Mouse (Mus musculus): ENCODE data around the gene Eif5. TPM values are rescaled to one million over a fixed set of nuclear protein-coding genes. Genes with fewer than 3 reads are reported as not detected.
"Not testable (repeated sequence)": the region's sequence is repeated elsewhere in the genome, so short reads cannot be mapped to it uniquely, and the experiment has no call there.

Gene Eif5
- total RNA-seq (2021) = 100 to 1,000 TPM; 237 to 261 TPM
- long read RNA-seq, experiment 1, full-length matches to known transcripts = 416 of 515 reads
- long read RNA-seq, experiment 1, partial matches to known transcripts = 63 of 515 reads
- long read RNA-seq, experiment 1, other reads (novel, unspliced or antisense) = 36 of 515 reads
- long read RNA-seq, experiment 2, full-length matches to known transcripts = 308 of 382 reads
- long read RNA-seq, experiment 2, partial matches to known transcripts = 48 of 382 reads
- long read RNA-seq, experiment 2, other reads (novel, unspliced or antisense) = 26 of 382 reads

GRCm38 (mm10) chr12:111537796-111538291, at the start of gene Eif5:
TSS of gene Eif5 (plus strand) at chr12:111538016.
- intact Hi-C loops (cut with DNase I) = loop anchor here (2.0 to 5.0 kb wide), 2 partner anchors 37 to 109 kb away; partner anchors contain the start of gene Mark3
- peak; percentile 99 for DNase-seq (ENCODE audit: low spot score in 2 of 2)

DNA sequence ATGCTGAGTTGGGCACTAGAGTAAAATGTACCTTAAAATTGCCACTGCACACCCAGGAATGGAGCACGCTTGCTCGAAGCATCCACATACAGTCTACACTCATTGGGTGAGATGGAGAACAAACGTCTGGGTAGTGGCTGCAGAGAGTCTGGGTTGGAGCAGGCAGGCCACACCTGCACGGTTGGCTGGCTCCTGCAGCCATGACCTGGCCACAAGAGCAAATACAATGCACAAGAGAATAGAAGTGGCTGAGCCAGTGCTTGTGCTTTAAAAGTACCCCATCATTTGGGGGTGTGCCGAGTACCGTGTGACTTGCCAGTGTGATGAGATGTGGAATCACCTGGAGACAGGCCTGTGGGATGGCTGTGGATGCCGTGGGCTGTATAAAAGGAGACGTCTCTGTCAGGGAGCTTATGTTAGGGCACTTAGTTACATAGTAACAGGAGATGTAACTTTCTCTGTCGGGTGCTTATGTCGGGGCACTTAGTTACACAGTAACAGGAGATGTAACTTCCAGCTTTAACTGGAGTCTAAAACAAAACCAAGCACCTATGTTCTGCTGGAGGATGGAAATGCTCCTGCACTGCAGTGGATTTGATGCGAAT, 48.5 kb upstream of the Eif5 start:
- intact Hi-C loops (cut with DNase I) = no loop called here
- DNase-seq (ENCODE audit: low spot score in 2 of 2) = no peak

GRCm38 (mm10) chr12:111494931-111495330, 42.9 kb upstream of the Eif5 start:
- intact Hi-C loops (cut with DNase I) = no loop called here
- DNase-seq (ENCODE audit: low spot score in 2 of 2) = no peak

- DNase-seq (ENCODE audit: low spot score in 2 of 2) = no peak
- intact Hi-C loops (cut with DNase I) = no loop called here
Measured at GRCm38 (mm10) chr12:111497076-111497475, 40.7 kb upstream of the Eif5 start.

GRCm38 (mm10) chr12:111499617-111500016, 38.2 kb upstream of the Eif5 start:
- DNase-seq (ENCODE audit: low spot score in 2 of 2) = no peak
- intact Hi-C loops (cut with DNase I) = loop anchor here (5.0 kb wide), 1 partner anchor 72 kb away; no protein-coding TSS in a partner anchor

DNA sequence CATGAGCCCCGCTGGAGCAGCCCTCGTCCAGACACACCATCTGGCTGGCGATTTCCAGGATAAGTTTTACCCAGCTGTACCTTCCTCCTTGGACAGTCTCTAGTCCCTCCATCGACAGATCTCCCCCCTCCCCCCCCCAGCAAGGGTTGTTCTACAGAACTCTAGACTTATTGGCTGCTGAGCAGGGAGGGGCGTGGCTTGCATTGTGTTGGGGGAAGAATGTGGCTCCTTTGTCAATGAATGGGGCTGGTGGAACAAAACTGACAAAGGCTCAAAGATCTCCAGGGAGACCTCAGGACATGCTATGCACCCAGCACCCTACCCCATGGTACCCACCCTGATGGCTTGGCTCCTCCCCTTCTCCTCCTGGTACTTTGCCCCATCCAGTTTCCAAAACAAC, 37.1 kb upstream of the Eif5 start:
- intact Hi-C loops (cut with DNase I) = loop anchor here (5.0 kb wide), 1 partner anchor 73 kb away; no protein-coding TSS in a partner anchor
- DNase-seq (ENCODE audit: low spot score in 2 of 2) = no peak

DNA sequence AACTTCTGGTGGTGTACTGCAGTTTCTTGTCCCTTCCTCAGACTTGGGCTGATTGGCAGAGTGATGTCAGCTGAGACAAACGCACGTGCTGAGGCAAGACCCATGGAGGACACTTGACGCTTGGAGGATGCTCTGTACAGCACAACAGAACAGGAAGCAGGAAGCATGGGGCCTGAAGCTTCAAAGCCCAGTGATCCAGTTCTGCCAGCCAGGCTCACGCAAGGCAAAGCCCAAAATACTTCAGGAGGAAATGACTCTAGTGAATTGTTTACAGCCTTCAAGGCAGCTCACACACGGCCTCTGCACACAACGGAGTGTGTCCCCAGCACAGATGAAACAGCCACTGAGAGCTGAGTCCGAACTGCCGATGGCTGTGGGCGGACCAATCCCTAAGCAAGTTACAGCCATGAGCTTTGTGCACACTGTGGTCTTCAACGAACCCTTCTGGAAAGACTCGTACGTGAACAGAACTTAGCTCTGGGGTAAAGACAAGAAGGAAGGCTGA, 34.7 kb upstream of the Eif5 start:
- intact Hi-C loops (cut with DNase I) = loop anchor here (5.0 kb wide), 1 partner anchor 76 kb away; no protein-coding TSS in a partner anchor

GRCm38 (mm10) chr12:111503571-111503970, 34.2 kb upstream of the Eif5 start:
- DNase-seq (ENCODE audit: low spot score in 2 of 2) = no peak
- intact Hi-C loops (cut with DNase I) = loop anchor here (5.0 kb wide), 1 partner anchor 76 kb away; no protein-coding TSS in a partner anchor

More for the DNA sequence above, 34.7 kb upstream of the Eif5 start:
- DNase-seq (ENCODE audit: low spot score in 2 of 2) = no peak

GRCm38 (mm10) chr12:111504904-111505303, 32.9 kb upstream of the Eif5 start:
- intact Hi-C loops (cut with DNase I) = loop anchor here (5.0 kb wide), 1 partner anchor 78 kb away; no protein-coding TSS in a partner anchor
- peak; percentile 96 for DNase-seq (ENCODE audit: low spot score in 2 of 2)

- DNase-seq (ENCODE audit: low spot score in 2 of 2) = no peak
- intact Hi-C loops (cut with DNase I) = no loop called here
Measured at GRCm38 (mm10) chr12:111507001-111507400, 30.8 kb upstream of the Eif5 start.

DNA sequence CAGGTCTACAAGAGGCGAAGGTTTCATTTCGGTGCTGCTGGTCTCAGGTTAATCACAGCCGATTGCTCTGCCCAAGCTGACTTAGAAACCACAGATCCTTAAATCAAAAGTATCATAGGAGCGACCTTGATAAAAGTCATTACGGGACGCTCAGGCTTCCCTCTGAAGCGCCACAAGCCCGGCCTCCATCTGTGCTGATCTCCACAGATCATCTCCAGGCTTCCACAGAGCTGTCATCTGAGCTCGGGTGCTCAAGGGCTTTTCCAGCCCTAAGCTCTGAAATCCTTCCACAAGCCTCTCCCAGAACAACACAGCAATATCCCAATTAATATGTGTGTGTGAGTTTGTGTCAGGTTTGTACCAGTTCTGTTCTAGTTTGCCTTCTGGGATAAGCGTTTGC, 29.9 kb upstream of the Eif5 start:
- DNase-seq (ENCODE audit: low spot score in 2 of 2) = no peak
- intact Hi-C loops (cut with DNase I) = no loop called here

- DNase-seq (ENCODE audit: low spot score in 2 of 2); intact Hi-C loops (cut with DNase I): not testable (repeated sequence)
Measured at GRCm38 (mm10) chr12:111508438-111508837, 29.4 kb upstream of the Eif5 start.

GRCm38 (mm10) chr12:111512572-111513063, 25.2 kb upstream of the Eif5 start:
- intact Hi-C loops (cut with DNase I) = no loop called here
- DNase-seq (ENCODE audit: low spot score in 2 of 2) = no peak

DNA sequence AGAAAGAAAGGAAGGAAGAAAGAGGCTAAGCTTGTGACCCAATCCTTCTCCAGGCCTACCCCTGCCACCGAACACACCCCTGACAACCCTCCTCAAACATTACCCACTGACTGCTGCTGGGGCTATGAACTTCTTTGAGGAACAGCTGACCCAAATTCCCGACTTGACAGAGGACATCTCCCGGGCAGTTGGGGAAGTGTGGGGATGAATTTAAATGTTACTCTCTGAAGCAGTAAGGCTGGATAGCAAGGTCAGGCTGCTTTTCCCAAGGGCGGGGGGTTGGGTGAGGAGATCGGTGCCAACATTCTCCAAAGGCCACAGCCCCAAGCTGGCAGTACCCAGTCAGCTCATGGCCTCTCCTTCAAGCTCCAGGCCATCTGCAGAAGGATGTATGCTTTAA, 24.1 kb upstream of the Eif5 start:
- peak; percentile 30 to 65 for DNase-seq (ENCODE audit: low spot score in 2 of 2)
- intact Hi-C loops (cut with DNase I) = no loop called here

- intact Hi-C loops (cut with DNase I) = no loop called here
- no peak for DNase-seq (ENCODE audit: low spot score in 2 of 2)
Measured at GRCm38 (mm10) chr12:111514231-111514792, 23.5 kb upstream of the Eif5 start.

DNA sequence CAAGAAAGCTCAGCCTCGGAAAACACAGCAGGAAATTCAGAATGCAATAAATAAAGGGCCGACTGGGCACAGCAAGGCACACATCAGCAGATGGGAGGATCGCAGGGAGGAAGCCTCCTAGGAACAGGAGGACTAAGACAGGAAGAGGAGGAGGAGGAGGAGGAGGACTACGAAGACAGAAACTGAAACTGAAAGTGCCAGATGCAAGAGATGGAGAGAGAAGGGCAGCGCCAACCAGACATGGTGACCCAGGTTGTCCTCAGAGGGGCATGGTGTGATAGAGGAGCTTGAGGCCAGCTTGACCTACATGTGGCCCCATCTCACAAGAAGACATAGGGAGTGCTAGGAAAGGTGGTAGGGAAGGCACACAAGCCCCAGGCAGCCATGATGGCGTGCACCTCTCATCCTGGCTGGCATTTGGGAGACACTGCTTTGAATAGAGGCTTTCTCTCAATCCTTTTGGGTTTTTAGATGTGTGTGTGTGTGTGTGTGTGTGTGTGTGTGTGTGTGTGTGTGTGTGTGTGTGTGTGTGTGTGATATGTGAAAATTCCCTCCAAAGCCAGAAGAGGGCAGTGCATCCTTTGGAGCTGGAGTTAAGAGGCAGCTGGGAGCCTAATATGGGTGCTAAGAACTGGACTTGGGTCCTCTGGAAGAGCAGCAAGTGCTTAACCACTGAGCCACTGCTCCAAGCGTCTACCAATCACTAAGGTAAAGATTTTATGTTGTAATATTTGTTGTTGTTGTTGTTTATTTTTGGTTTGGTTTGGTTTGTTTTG, 22.8 kb upstream of the Eif5 start:
- DNase-seq (ENCODE audit: low spot score in 2 of 2) = no peak
- intact Hi-C loops (cut with DNase I) = no loop called here

DNA sequence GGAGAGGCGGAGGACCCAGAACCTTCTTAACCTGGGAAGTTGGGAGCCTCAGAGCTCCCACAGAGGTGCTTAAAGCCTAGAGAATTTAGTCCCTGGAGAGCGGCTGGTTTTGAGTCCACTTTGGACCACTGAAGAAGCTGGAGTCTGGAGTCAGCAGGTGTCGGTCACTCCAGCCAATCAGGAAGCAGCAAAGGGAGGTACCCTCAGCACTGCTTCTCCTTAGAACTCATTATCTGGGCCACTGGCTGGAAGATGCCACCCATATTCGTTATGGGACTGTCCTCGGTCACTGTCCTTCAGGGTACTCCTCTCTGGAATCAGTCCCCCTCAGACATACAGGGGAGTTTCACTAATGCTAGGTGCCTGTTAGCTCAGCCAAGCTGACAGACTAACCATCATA, 21.9 kb upstream of the Eif5 start:
- intact Hi-C loops (cut with DNase I) = no loop called here
- DNase-seq (ENCODE audit: low spot score in 2 of 2) = no peak

DNA sequence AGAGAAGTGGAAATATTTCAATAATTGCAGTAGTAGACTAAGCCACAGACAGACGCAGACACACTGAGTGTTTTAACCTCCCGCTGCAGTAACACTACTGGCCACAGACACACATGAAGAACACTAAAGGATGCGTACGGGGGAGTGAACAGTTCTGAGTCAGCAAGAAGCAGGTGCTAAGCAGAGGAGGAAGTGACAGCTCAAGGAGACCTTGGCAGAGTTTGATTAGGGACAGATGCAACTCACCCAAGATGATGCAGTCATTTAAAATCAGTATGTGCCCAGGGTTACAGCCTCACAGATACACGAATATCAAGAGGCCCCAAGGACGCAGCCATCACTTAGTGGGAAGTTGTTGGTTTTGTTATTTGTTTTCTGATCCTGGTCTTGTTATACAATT, 21.0 kb upstream of the Eif5 start:
- intact Hi-C loops (cut with DNase I) = no loop called here
- DNase-seq (ENCODE audit: low spot score in 2 of 2) = no peak

DNA sequence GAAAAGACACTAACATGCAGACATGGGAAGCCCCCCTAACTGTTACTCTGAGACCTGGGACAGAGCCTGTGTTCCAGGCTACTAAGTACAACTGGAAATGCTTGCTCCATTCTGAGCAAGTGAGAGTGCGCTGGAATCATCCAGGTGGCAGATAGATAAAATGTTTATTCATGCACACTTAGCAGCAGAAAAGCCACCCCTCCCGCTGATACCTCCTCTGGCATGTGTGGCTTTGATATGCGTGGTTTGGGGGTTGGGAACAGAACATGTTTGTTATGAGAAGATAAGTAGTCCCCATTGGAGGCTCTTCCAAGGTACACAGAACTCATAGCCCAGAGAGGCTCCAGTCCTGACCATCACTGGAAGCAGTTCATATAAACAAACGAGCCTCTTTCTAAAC, 19.9 kb upstream of the Eif5 start:
- DNase-seq (ENCODE audit: low spot score in 2 of 2) = no peak
- intact Hi-C loops (cut with DNase I) = no loop called here
